Mouse (Mus musculus) gastrocnemius, postnatal 25 days (tissue): ENCODE results near the gene Snrpc. TPM values are rescaled to one million over a fixed set of nuclear protein-coding genes. Genes with fewer than 3 reads are reported as not detected.
"Not testable (repeated sequence)": the region's sequence is repeated elsewhere in the genome, so short reads cannot be mapped to it uniquely, and the experiment has no call there.

Experiments
- DNase-seq: peaks from one replicate; pipeline ENCODE4 v3.0.0; 2022
- long read RNA-seq, 2 experiments: library from polyadenylated mRNA; stranded (forward); transcript quantifications; one replicate each; pipeline ENCODE4 v2.0.0; 2021
- total RNA-seq, 2 experiments: library from RNA; stranded (reverse); gene quantifications; 1 replicate in 1 of 2; 2 replicates in 1 of 2; pipeline ENCODE4 v1.2.3; 2021

The Snrpc gene
- 10 to 100 TPM; 62.8 to 63.4 TPM for total RNA-seq
- long read RNA-seq, experiment 1, transcript Snrpc-201 (6 exons, 758 nt) = major isoform, 82 of 88 reads
- long read RNA-seq, experiment 1, partial matches to known transcripts = 5 of 88 reads
- long read RNA-seq, experiment 1, other reads (novel, unspliced or antisense) = 1 of 88 reads
- long read RNA-seq, experiment 2, transcript Snrpc-201 (6 exons, 758 nt) = major isoform, 64 of 71 reads
- long read RNA-seq, experiment 2, partial matches to known transcripts = 4 of 71 reads
- long read RNA-seq, experiment 2, other reads (novel, unspliced or antisense) = 3 of 71 reads

- not testable (repeated sequence) for DNase-seq
Measured at GRCm38 (mm10) chr17:27837850-27838249, at the start of gene Snrpc. Gene Snrpc (plus strand): TSS chr17:27838150.

DNA sequence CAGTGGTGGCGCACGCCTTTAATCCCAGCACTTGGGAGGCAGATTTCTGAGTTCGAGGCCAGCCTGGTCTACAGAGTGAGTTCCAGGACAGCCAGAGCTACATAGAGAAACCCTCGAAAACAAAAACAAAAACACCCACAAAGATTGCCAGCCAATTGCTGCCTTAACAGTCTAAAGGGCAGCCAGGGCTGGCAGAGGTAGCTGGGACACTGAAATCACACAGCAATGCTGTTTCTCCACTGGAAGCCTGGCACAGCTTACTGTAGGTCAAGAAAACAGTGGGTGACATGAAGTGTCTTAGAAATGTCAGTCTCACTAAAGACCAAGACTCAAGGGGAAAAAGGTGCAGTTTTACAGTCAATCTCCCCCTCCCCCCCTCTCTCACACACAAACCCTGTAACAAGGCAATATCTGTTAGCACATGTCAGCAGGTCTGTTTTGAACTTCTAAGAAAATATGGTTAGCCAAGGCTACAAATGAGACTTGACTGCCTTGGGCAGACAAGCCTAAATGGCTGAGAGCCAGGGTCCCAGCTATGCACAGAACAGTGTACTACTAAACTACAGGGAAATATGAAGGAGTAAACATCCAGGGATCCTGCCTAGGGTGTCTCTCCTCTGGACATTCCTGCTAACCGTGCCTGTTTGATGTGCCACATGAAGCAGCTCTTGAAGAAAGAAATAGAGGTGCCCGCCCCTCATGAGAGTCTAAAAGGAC is 49.3 kb upstream of the Snrpc start:
- DNase-seq = no peak

- DNase-seq = no peak
Measured at GRCm38 (mm10) chr17:27790015-27790414, 47.9 kb upstream of the Snrpc start.

GRCm38 (mm10) chr17:27790976-27791375 is 47.0 kb upstream of the Snrpc start:
- no peak for DNase-seq

- no peak for DNase-seq
Measured at GRCm38 (mm10) chr17:27791556-27791955, 46.4 kb upstream of the Snrpc start.

DNA sequence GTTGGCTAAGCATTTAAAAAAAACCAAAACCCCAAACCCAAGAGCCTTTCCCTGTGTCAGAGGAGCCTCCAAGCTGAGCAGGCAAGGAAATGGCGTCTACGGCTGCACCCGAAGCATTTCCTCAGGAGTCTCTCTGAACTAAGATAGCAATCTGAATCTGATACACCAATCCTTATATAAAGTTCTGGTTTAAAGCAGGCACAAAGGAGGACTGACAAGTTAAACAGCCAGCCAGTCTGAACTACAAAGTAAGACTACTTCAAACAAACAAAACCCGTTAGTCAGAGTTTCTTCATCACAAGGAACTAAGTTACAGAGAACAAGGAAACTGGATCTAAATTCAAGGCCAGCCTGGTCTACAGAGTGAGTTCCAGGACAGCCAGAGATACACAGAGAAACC is 45.4 kb upstream of the Snrpc start:
- no peak for DNase-seq

DNA sequence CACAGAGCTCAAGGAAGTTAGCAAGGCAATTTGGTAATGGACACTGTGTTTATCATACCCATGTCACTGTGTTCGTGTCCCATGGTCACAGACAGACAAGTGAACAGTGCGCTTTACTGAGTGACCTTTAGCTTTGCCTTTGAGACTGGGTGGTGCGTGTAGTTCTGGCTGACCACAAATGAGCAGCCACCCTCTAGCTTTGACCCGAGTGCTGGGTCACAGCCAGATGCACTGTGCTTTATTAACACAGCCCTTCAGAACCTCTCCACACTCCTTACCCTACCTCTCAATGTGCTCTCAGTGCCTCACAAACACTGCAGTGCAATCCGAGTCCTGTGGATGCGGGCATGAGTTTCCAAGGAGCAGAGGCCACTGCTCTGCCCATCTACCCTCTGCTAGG is 44.8 kb upstream of the Snrpc start:
- DNase-seq = peak; percentile 22

DNA sequence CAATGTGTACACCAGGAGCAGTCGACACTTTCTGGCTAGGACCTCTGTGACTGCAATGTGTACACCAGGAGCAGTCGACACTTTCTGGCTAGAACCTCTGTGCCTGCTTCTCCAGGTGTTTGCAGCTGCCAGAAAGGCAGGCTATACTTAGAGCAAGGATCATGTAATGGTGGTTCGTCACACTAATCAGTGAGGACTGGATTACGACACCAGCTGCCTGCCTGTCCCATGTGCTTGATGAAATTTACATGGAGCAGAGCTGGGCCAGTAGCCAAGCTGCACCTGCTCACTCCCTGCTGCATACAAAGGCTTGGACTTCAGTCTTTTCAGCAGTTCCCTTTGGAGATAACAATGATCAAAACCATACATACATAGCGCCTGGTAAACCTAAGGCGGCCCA is 41.2 kb upstream of the Snrpc start:
- DNase-seq = peak; percentile 65

- peak; percentile 53 for DNase-seq
Measured at GRCm38 (mm10) chr17:27797341-27797872, 40.5 kb upstream of the Snrpc start.

GRCm38 (mm10) chr17:27799771-27800584 is 38.0 kb upstream of the Snrpc start:
- no peak for DNase-seq

GRCm38 (mm10) chr17:27800710-27801648 is 37.0 kb upstream of the Snrpc start:
- DNase-seq = no peak

DNA sequence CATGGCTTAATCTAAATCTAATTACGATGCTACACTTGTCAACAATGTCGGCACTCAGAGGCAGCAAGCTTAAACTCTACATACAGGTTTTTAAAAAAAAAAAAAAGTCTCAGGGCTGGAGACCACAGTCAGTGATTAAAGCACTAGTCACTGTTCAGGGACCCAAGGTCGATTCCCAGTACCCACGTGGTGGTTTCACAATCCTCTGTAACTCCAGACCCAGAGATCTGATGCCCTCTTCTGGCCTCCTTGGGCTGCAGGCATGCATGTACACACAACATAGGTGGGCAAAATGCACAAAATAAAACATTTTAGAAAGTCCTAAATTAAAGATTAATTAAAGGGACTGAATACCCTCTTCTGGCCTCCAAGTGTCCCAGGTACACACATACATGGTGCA is 34.2 kb upstream of the Snrpc start:
- DNase-seq = no peak

- DNase-seq = no peak
Measured at GRCm38 (mm10) chr17:27804156-27804690, 33.7 kb upstream of the Snrpc start.

GRCm38 (mm10) chr17:27804803-27805770 is 32.9 kb upstream of the Snrpc start:
- peak; percentile 15 for DNase-seq

DNA sequence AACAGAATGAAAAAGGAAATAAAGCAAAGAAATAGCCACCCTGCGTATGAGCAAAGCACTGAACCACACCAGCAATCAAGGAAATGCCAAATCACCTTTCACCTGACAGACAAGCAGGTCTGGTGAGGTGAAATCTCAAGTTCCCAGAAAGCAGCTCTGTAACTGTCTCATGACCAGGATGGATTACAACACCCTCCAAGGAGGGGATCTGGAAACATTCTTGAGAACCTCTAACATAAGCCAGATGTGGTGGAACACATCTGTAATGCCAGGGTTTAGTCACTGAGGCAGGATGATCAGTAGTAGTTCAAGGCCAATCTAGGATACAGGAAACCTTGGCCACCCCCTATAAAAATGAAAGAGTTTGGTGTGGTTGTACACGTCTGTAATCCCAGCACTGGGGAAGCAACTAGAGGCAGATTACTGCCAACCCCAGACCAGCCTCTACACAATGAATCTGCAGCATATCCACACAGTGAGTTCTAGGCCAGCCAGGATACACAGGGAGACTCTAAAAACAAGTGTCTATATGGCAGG is 30.3 kb upstream of the Snrpc start:
- no peak for DNase-seq

- no peak for DNase-seq
Measured at GRCm38 (mm10) chr17:27810569-27811331, 27.2 kb upstream of the Snrpc start.

DNA sequence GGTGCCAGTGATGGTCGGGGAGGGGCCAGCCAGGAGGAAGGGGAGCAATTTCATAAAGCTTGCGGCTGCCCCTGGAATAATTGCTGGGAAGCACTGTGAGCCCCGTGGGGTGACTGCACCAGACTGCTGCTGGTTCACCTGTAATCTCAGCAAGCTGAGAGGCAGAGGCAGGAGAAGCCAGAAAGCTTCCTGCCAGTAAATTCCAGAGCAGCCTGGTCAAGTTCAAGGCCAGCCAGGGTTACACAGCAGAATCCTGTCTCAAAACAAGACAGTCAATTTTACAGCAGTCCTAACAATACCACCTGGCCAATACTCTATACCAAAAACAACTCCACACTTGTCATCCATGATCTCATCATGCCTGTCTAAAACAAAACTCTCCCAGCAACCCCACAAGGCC is 26.0 kb upstream of the Snrpc start:
- DNase-seq = no peak

- DNase-seq = no peak
Measured at GRCm38 (mm10) chr17:27814606-27815005, 23.3 kb upstream of the Snrpc start.

- no peak for DNase-seq
Measured at GRCm38 (mm10) chr17:27819011-27819410, 18.9 kb upstream of the Snrpc start.
